Mouse (Mus musculus) spleen, postnatal 4 days (tissue): Measurements from ENCODE around the gene Far2.

Source experiments
- DNase-seq, 2 experiments: peaks; one replicate each; pipeline ENCODE4 v3.0.0; 2022; ENCODE audit warnings: low spot score in 2 of 2

The Far2 gene

GRCm38 (mm10) chr6:148046881-148047649, at the start of gene Far2:
Far2 (plus strand) TSS chr6:148047259.
- no peak for DNase-seq

- no peak for DNase-seq
Measured at GRCm38 (mm10) chr6:148000483-148000882, 46.6 kb upstream of the Far2 start.

GRCm38 (mm10) chr6:148001071-148001470, 46.0 kb upstream of the Far2 start:
- no peak for DNase-seq

- DNase-seq = no peak
Measured at GRCm38 (mm10) chr6:148006118-148006837, 40.8 kb upstream of the Far2 start.

GRCm38 (mm10) chr6:148040759-148041158, 6.3 kb upstream of the Far2 start:
- no peak for DNase-seq

- DNase-seq = no peak
Measured at GRCm38 (mm10) chr6:148047650-148047988, 560 bp downstream of the Far2 start.

GRCm38 (mm10) chr6:148063131-148063530, 16.1 kb downstream of the Far2 start:
- no peak for DNase-seq

- DNase-seq = no peak
Measured at GRCm38 (mm10) chr6:148066267-148066666, 19.2 kb downstream of the Far2 start.

- no peak for DNase-seq
Measured at GRCm38 (mm10) chr6:148068786-148069185, 21.7 kb downstream of the Far2 start.

GRCm38 (mm10) chr6:148073599-148073998, 26.5 kb downstream of the Far2 start:
- no peak for DNase-seq

- no peak for DNase-seq
Measured at GRCm38 (mm10) chr6:148074211-148074864, 27.3 kb downstream of the Far2 start.

- DNase-seq = no peak
Measured at GRCm38 (mm10) chr6:148083864-148084263, 36.8 kb downstream of the Far2 start.

- no peak for DNase-seq
Measured at GRCm38 (mm10) chr6:148084403-148084802, 37.3 kb downstream of the Far2 start.

- no peak for DNase-seq
Measured at GRCm38 (mm10) chr6:148097039-148097438, 50.0 kb downstream of the Far2 start.

GRCm38 (mm10) chr6:148101977-148102376, 54.9 kb downstream of the Far2 start:
- no peak for DNase-seq

- no peak for DNase-seq
Measured at GRCm38 (mm10) chr6:148102434-148102833, 55.4 kb downstream of the Far2 start.

- peak; percentile 38 to 69 for DNase-seq
Measured at GRCm38 (mm10) chr6:148104212-148104611, 57.2 kb downstream of the Far2 start.

- DNase-seq = no peak
Measured at GRCm38 (mm10) chr6:148105722-148106268, 58.7 kb downstream of the Far2 start.

GRCm38 (mm10) chr6:148108741-148109472, 61.8 kb downstream of the Far2 start:
- DNase-seq = no peak

- peak in 1 of 2 experiments; percentile 29 for DNase-seq
Measured at GRCm38 (mm10) chr6:148110996-148111633, 64.1 kb downstream of the Far2 start.

- DNase-seq = peak in 1 of 2 experiments; percentile 39
Measured at GRCm38 (mm10) chr6:148116371-148116770, 69.3 kb downstream of the Far2 start.
